Mouse (Mus musculus) limb, embryonic 11.5 days (tissue): ENCODE measurements around the gene Nfic. TPM values are rescaled to one million over a fixed set of nuclear protein-coding genes. Genes with fewer than 3 reads are reported as not detected.

Experiments
- ATAC-seq: fragments of 200-750 bp; cut with Nextera tagmentation; 2 replicates; pipeline ENCODE4 v1.8.0; 2017; ENCODE audit warnings: low read depth; ENCODE audit not compliant: insufficient number of reproducible peaks, low FRiP score, low TSS enrichment
- DNase-seq: peaks from one replicate; pipeline ENCODE4 v3.0.0-alpha.2; 2015; ENCODE audit warnings: low spot score
- H3K27ac ChIP-seq: fragments of 300-500 bp; sonication (generic); replicated peaks from 2 replicates; pipeline ENCODE4 v1.5.1; 2014; ENCODE audit warnings: low read depth, mild to moderate bottlenecking, low read length
- H3K27me3 ChIP-seq: fragments of 300-500 bp; sonication (generic); 2 replicates; pipeline ENCODE4 v1.6.1; 2014; ENCODE audit warnings: mild to moderate bottlenecking, low read length, mixed read lengths; ENCODE audit not compliant: control insufficient read depth, insufficient read depth
- H3K36me3 ChIP-seq: fragments of 300-500 bp; sonication (generic); 2 replicates; pipeline ENCODE4 v1.6.1; 2014; ENCODE audit warnings: mild to moderate bottlenecking, low read length, moderate library complexity, mixed read lengths; ENCODE audit not compliant: control insufficient read depth, insufficient read depth
- H3K4me1 ChIP-seq: fragments of 300-500 bp; sonication (generic); 2 replicates; pipeline ENCODE4 v1.6.1; 2014; ENCODE audit warnings: low read length, mixed read lengths; ENCODE audit not compliant: control insufficient read depth, insufficient read depth
- H3K4me2 ChIP-seq: fragments of 300-500 bp; sonication (generic); 2 replicates; pipeline ENCODE4 v1.6.1; 2014; ENCODE audit warnings: low read depth, mild to moderate bottlenecking, moderate library complexity; ENCODE audit not compliant: severe bottlenecking
- H3K4me3 ChIP-seq: fragments of 300-500 bp; sonication (generic); 2 replicates; pipeline ENCODE4 v1.5.1; 2014; ENCODE audit warnings: low read depth, low read length
- H3K9ac ChIP-seq: fragments of 300-500 bp; sonication (generic); 2 replicates; pipeline ENCODE4 v1.6.1; 2014; ENCODE audit warnings: mild to moderate bottlenecking, low read length
- H3K9me3 ChIP-seq: fragments of 300-500 bp; sonication (generic); 2 replicates; pipeline ENCODE4 v1.6.1; 2016; ENCODE audit warnings: low read length; ENCODE audit not compliant: control insufficient read depth
- WGBS: fragments of 180-500 bp; shearing (Covaris S2); extraction: QIAGEN DNeasy Blood & Tissue Kit; methylation state at CpG from one replicate; pipeline ENCODE4 v1.1.7; 2014; 5-methylcytosine and 5-hydroxymethylcytosine counted together
- polyA plus RNA-seq: library from polyadenylated mRNA; unstranded; fragments of >200 nt; fragmentation: Nextera tagmentation; extraction: Ambion mirVana; gene quantifications from 2 replicates; pipeline ENCODE4 v1.2.1, GENCODE M21; 2014

The Nfic gene
- polyA plus RNA-seq, 1 experiment from 2014 or later: 16.7 TPM

DNA sequence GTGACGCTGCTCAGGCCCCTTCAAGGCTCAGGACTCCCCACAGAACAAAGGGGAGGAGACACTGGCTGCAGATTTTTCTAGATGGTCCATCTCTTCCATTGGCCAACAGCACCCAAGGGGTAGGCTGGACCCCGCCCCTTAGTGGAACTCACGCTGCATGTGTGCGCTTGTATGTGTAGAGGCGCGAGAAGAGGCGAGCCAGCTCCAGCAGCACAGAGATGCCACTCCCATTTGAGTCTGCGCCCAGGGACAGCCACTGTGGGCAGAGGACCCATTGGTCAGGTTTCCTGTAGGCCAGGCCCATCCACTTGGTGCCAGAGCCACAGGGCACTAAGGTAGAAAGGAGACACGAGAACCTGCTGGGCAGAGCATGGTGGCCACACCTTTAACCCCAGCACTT is 35.6 kb upstream of the Nfic start:
- DNase-seq: no peak
- Histone ChIP-seq H3K9ac (no peak overlapping the region), H3K27me3 (no peaks in the 10 kb centered on the region), H3K4me2 (no peak overlapping the region), H3K9me3 (no peaks in the 10 kb centered on the region), H3K27ac (no peak overlapping the region), H3K36me3 (peaks cover 47% of the 10 kb centered on the region), H3K4me1 (peaks cover 10% of the 10 kb centered on the region), H3K4me3 (no peak overlapping the region)
- no peak for ATAC-seq
- WGBS: 97% methylated on average over 9 of the region's 9 CpGs

DNA sequence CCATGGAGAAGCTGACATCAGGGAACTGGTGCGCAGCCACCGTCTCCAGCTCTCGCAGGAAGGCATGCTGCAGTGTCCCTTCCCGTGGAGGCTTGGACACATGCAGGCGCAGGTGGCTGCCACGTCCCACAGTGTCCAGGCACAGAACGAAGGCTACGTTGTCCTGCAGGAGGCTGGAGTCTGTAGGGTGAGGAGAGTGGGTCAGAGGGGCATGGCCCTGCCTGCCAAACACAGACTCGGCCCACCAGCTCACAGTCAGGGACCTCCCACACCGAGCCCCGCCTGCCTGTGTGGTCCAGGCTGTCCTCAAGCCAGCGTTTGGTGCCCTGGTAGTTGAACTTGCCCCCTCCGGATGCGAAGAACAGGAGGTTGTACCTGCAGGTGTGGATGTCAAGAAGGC is 34.5 kb upstream of the Nfic start:
- no peak overlapping the region for H3K4me3 ChIP-seq
- peaks cover 2% of the 10 kb centered on the region for H3K4me1 ChIP-seq
- no peak overlapping the region for H3K9ac ChIP-seq
- H3K9me3 ChIP-seq: no peaks in the 10 kb centered on the region
- H3K4me2 ChIP-seq: no peak overlapping the region
- no peaks in the 10 kb centered on the region for H3K27me3 ChIP-seq
- no peak for ATAC-seq
- peaks cover 47% of the 10 kb centered on the region for H3K36me3 ChIP-seq
- WGBS: 87% methylated on average over 14 of the region's 14 CpGs
- no peak for DNase-seq
- H3K27ac ChIP-seq: no peak overlapping the region

DNA sequence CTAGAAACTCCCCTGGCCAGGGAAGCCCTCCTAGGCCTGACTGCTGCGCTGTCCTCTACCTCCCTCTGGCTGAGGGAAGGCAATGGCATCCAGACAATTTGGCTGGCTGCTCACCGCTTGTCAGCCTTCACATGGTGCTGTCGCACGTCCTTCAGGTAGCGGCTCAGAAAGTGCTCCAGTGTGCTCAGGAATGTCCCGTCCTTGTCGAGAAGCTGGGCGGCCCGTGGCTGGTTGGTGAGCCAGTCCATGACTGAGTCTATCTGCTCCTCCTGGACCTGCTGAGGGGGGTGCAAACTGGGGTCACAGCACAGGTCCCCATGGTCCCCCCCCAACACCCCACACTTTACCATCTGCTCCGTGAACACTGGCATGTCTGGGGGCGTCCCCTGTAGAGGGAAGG is 32.6 kb upstream of the Nfic start:
- Histone ChIP-seq H3K36me3 (peaks cover 47% of the 10 kb centered on the region), H3K4me2 (no peak overlapping the region), H3K9me3 (no peaks in the 10 kb centered on the region), H3K27me3 (no peaks in the 10 kb centered on the region), H3K4me3 (no peak overlapping the region), H3K9ac (no peak overlapping the region), H3K4me1 (no peaks in the 10 kb centered on the region), H3K27ac (no peak overlapping the region)
- 86% methylated on average over 11 of the region's 11 CpGs for WGBS
- DNase-seq (no peak), ATAC-seq (no peak)

DNA sequence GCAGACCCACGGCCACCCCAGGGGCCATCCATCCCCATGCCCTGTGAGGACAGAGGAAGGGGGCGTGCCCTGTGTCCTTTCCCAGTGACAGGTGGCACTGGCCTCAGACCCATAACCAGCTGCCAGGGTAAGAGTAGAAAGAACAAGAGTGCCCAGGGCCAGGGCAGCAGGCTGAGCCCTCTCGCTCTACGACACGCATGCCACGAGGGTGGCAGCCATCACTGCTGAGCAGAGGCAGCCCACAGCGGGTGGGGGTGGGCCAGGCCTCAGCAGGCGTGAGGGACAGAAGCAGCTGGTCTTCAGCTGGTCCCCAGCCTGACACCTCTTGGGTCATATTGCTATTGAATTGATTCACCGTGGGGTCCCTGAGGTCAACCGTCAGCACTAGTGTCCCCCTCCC is 31.1 kb upstream of the Nfic start:
- WGBS: 85% methylated on average over 10 of the region's 10 CpGs
- H3K36me3 ChIP-seq: peaks cover 40% of the 10 kb centered on the region
- no peak overlapping the region for H3K4me3 ChIP-seq
- H3K4me2 ChIP-seq: no peak overlapping the region
- no peaks in the 10 kb centered on the region for H3K9me3 ChIP-seq
- H3K27ac ChIP-seq: no peak overlapping the region
- H3K9ac ChIP-seq: no peak overlapping the region
- no peaks in the 10 kb centered on the region for H3K4me1 ChIP-seq
- ATAC-seq (no peak), DNase-seq (no peak)
- H3K27me3 ChIP-seq: peaks cover 11% of the 10 kb centered on the region

- 75% methylated on average over 7 of the region's 7 CpGs for WGBS
- no peaks in the 10 kb centered on the region for H3K4me1 ChIP-seq
Observed at GRCm38 (mm10) chr10:81485479-81486018, 30.1 kb upstream of the Nfic start.

GRCm38 (mm10) chr10:81485060-81485449 is 29.6 kb upstream of the Nfic start:
- H3K4me3 ChIP-seq: no peak overlapping the region
- 18% methylated on average over 2 of the region's 2 CpGs for WGBS
- H3K9ac ChIP-seq: no peak overlapping the region
- peaks cover 29% of the 10 kb centered on the region for H3K36me3 ChIP-seq
- DNase-seq: no peak
- H3K4me1 ChIP-seq: no peaks in the 10 kb centered on the region
- peaks cover 21% of the 10 kb centered on the region for H3K27me3 ChIP-seq
- no peaks in the 10 kb centered on the region for H3K9me3 ChIP-seq
- no peak overlapping the region for H3K4me2 ChIP-seq
- H3K27ac ChIP-seq: no peak overlapping the region
- no peak for ATAC-seq

More at GRCm38 (mm10) chr10:81485479-81486018, 30.1 kb upstream of the Nfic start:
- H3K9me3 ChIP-seq: no peaks in the 10 kb centered on the region
- H3K9ac ChIP-seq: no peak overlapping the region
- no peak overlapping the region for H3K27ac ChIP-seq
- ATAC-seq (no peak), DNase-seq (no peak)
- peaks cover 21% of the 10 kb centered on the region for H3K27me3 ChIP-seq
- H3K4me3 ChIP-seq: no peak overlapping the region
- no peak overlapping the region for H3K4me2 ChIP-seq
- H3K36me3 ChIP-seq: peaks cover 32% of the 10 kb centered on the region

GRCm38 (mm10) chr10:81484441-81485059 is 29.1 kb upstream of the Nfic start:
- Histone ChIP-seq H3K4me1 (no peaks in the 10 kb centered on the region), H3K4me2 (no peak overlapping the region), H3K9ac (no peak overlapping the region), H3K4me3 (no peak overlapping the region), H3K27ac (no peak overlapping the region), H3K9me3 (no peaks in the 10 kb centered on the region), H3K36me3 (peaks cover 25% of the 10 kb centered on the region), H3K27me3 (peaks cover 21% of the 10 kb centered on the region)
- ATAC-seq (no peak), DNase-seq (no peak)
- WGBS: 73% methylated on average over 6 of the region's 6 CpGs

GRCm38 (mm10) chr10:81483983-81484382 is 28.5 kb upstream of the Nfic start:
- ATAC-seq (no peak), DNase-seq (peak; percentile 58)
- Histone ChIP-seq H3K27me3 (peaks cover 21% of the 10 kb centered on the region), H3K36me3 (peaks cover 23% of the 10 kb centered on the region), H3K4me2 (no peak overlapping the region), H3K9me3 (no peaks in the 10 kb centered on the region), H3K9ac (no peak overlapping the region), H3K4me3 (no peak overlapping the region), H3K27ac (no peak overlapping the region), H3K4me1 (no peaks in the 10 kb centered on the region)
- WGBS: 26% methylated on average over 8 of the region's 9 CpGs

DNA sequence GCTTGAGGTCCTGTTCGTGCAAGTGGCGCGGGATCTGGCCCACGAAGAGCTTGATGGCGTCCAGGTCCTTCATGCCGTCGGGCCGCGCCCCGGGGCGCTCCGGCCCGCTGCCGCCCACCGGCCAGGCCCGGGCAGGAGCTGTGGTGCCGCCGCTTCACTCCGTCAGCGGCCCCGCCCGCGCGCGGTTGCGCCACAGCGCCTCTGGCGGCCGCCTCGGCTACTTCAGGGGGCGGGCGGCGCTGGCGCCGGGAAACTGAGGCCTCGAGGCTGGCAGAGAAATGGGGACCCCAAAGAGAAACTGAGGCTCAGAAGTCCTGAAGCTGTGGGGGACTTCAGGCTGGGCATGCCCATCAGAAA is 27.1 kb upstream of the Nfic start, which contains the start of gene Celf5:
Gene Celf5 (minus strand): TSS at position 177 of the 357 bp plus-strand sequence.
- 0% methylated on average over 33 of the region's 36 CpGs for WGBS
- no peaks in the 10 kb centered on the region for H3K4me1 ChIP-seq
- H3K9me3 ChIP-seq: no peaks in the 10 kb centered on the region
- DNase-seq (peak; percentile 73), ATAC-seq (no peak)
- H3K4me2 ChIP-seq: peak within 1 kb of the TSS; percentile 67
- H3K9ac ChIP-seq: peak within 1 kb of the TSS; percentile 47; the same call in 1 of the 2 replicates
- H3K4me3 ChIP-seq: peak within 1 kb of the TSS; percentile 28
- H3K36me3 ChIP-seq: peaks cover 8% of the 10 kb centered on the region
- no peak within 1 kb of the TSS for H3K27ac ChIP-seq
- peaks cover 21% of the 10 kb centered on the region for H3K27me3 ChIP-seq
